Mouse (Mus musculus): ENCODE data around the gene Gfer.
"Not testable (repeated sequence)": the region's sequence is repeated elsewhere in the genome, so short reads cannot be mapped to it uniquely, and the experiment has no call there.

Gene Gfer

GRCm38 (mm10) chr17:24723881-24724180 lies 27.9 kb upstream of the Gfer start:
- in situ Hi-C loops (cut with MboI; ENCODE audit: unreplicated experiment in 2 of 2), result no loop called here

- in situ Hi-C loops (cut with MboI; ENCODE audit: unreplicated experiment in 2 of 2), result no loop called here
Measured at GRCm38 (mm10) chr17:24723122-24723880, 27.3 kb upstream of the Gfer start.

- in situ Hi-C loops (cut with MboI; ENCODE audit: unreplicated experiment in 2 of 2), result no loop called here
Measured at GRCm38 (mm10) chr17:24722220-24722924, 26.4 kb upstream of the Gfer start.

DNA sequence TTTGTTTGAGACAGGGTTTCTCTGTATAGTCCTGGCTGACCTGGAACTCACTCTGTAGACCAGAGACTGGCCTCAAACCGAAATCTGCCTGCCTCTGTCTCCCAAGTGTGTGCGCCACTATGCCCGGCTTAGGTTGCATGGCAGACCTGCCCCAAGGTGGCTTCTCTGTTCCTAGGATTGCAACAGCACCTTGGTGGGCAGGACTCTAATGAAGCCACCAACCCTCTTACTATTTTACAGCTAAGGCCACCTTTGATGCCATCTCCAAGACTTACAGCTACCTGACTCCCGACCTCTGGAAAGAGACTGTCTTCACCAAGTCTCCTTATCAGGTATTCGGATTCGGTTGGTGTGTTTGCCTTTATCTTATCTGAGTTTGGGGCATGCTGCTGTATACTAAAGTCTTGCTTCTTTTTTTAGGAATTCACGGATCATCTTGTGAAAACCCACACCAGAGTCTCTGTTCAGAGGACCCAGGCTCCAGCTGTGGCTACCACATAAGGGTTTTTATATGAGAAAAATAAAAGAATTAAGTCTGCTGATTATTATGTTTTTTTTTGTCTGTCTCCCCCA lies 25.5 kb upstream of the Gfer start:
- in situ Hi-C loops (cut with MboI; ENCODE audit: unreplicated experiment in 2 of 2), result not testable (repeated sequence)

GRCm38 (mm10) chr17:24720616-24721015 lies 24.7 kb upstream of the Gfer start:
- in situ Hi-C loops (cut with MboI; ENCODE audit: unreplicated experiment in 2 of 2), result not testable (repeated sequence)

GRCm38 (mm10) chr17:24719494-24720222 lies 23.7 kb upstream of the Gfer start:
- in situ Hi-C loops (cut with MboI; ENCODE audit: unreplicated experiment in 2 of 2), result no loop called here

DNA sequence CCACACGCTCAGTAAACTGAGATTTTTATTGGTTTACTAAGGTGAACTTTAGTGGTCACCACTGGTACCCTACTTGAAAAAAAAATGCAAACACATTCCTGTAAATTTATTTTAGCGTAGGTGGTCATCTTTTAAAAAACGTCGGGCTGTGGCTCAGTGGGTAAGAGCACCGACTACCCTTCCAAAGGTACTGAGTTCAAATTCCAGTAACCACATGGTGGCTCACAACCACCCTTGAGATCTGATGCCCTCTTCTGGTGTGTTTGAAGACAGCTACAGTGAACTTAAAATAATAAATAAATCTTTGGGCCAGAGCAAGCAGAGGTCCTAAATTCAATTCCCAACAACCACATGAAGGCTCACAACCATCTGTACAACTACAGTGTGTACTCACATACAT lies 23.0 kb upstream of the Gfer start:
- in situ Hi-C loops (cut with MboI; ENCODE audit: unreplicated experiment in 2 of 2), result not testable (repeated sequence)

DNA sequence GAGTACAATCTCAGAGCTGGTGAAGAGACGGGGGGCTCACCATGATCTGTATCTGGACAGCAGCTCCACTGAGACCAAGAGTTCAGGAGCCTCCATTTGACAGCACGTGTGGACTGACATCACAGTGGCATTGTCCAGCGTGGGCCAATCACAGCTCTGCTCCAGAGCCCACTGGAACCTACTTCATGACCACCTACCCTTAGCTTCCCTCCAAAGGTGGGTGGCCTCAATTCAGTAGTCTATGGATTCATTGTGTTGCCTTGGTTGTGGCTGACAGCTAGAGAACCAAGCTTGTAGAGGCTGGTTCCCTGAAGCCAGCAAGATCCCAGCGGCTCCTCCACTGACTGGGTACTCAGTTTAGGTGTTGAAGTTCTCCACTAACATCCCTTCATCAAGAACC lies 22.0 kb upstream of the Gfer start, which contains the start of the genes Rnf151 and Rps2:
TSS of gene Rnf151 (minus strand) at position 121 of the 400 bp plus-strand sequence.
TSS of gene Rps2 (plus strand) at position 174 of the 400 bp plus-strand sequence.
- in situ Hi-C loops (cut with MboI; ENCODE audit: unreplicated experiment in 2 of 2), result no loop called here

- in situ Hi-C loops (cut with MboI; ENCODE audit: unreplicated experiment in 2 of 2), result no loop called here
Measured at GRCm38 (mm10) chr17:24716166-24716682, 20.3 kb upstream of the Gfer start.

DNA sequence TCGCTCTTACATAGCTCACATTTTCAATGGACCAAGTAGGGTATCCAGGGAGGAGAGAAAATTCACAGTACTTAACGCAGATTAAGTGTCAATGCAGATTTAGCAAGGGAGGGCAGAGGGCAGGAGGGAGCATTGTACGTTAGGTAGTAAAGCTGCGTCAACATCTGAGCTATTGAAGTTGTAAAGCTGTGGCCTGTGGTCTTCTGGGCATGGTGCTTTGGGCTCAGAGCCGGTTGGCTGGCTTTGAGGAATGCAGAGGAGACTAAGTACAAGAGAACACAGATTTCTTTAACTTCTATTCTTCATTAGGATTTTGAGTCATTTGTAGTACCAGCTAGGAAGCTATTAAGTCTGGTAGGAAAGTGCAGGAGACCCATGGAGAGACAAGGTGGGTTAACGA lies 19.6 kb upstream of the Gfer start:
- in situ Hi-C loops (cut with MboI; ENCODE audit: unreplicated experiment in 2 of 2), result no loop called here

- in situ Hi-C loops (cut with MboI; ENCODE audit: unreplicated experiment in 2 of 2), result no loop called here
Measured at GRCm38 (mm10) chr17:24708646-24709045, 12.7 kb upstream of the Gfer start.

DNA sequence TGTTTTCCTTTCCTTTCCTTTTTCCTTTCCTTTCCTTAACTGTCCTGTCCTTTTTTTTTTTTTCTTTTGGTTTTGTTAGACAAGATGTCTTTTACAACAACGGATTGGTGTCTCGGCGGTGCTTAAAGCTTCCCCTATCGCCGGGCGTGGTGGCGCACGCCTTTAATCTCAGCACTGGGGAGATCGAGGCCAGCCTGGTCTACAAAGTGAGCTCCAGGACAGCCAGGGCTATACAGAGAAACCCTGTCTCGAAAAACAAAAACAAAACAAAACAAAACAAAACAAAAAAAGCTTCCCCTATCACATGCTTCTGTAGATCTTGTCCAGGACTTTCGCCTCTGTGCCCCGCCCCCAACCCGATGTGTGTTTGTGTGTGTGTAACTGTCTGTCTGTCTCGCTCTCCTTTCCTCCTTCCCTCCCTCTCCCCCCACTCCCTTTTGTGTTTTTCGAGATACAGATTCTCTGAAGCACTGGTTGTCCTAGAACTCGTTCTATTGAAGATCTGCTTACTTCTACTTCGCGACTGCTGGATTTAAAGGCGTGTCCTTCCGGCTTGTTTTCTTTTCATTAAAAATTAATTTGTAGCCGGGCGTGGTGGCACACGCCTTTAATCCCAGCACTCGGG lies 12.0 kb upstream of the Gfer start:
- in situ Hi-C loops (cut with MboI; ENCODE audit: unreplicated experiment in 2 of 2), result no loop called here

- in situ Hi-C loops (cut with MboI; ENCODE audit: unreplicated experiment in 2 of 2), result no loop called here
Measured at GRCm38 (mm10) chr17:24706982-24707800, 11.2 kb upstream of the Gfer start, which contains the start of gene Tbl3. Tbl3 (minus strand) TSS chr17:24707660.

DNA sequence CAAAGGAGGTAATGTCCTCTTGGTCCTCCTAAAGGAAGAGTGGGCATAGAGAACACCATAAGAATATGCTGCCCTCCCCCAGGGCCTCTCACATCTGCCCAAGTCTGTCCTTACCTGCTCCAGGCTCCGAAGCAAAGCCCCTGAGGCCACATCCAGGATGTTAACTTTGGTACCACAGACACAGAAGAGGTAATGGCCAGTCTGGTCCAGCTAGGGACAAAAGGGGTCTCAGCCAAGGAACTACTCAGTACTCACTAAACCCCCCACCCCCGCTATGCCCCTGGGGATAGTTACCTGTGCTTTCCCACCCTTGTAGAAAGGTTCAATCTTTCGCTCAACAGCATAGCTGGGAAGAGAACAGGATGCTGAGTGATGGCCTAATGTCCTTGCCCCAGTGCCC lies 9.9 kb upstream of the Gfer start:
- in situ Hi-C loops (cut with MboI; ENCODE audit: unreplicated experiment in 2 of 2), result no loop called here

- in situ Hi-C loops (cut with MboI; ENCODE audit: unreplicated experiment in 2 of 2), result no loop called here
Measured at GRCm38 (mm10) chr17:24701251-24701650, 5.3 kb upstream of the Gfer start.

GRCm38 (mm10) chr17:24699473-24699872 lies 3.5 kb upstream of the Gfer start:
- in situ Hi-C loops (cut with MboI; ENCODE audit: unreplicated experiment in 2 of 2), result no loop called here

GRCm38 (mm10) chr17:24698715-24699114 lies 2.8 kb upstream of the Gfer start:
- in situ Hi-C loops (cut with MboI; ENCODE audit: unreplicated experiment in 2 of 2), result no loop called here

DNA sequence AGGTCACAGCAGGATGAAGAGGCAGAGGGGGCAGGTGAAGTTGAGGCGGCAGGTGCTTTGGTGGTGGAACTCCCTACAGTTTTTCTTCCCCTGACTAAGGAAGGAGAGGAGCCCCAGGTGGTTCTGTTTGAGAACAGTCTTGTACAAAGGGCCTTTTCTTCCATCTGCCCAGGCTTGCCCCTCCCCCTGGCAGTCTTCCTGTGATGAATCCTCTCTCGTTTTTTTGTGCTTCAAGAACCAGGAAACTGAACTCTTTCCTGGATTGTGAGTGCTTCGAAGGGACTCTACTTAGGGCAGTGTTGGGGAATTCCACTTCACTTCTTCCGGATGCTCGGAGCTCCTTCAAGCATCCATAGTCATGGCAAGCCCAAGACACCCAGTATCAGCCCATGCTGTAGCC lies 2.0 kb upstream of the Gfer start:
- in situ Hi-C loops (cut with MboI; ENCODE audit: unreplicated experiment in 2 of 2), result no loop called here

GRCm38 (mm10) chr17:24695326-24696010 lies 488 bp downstream of the Gfer start:
- in situ Hi-C loops (cut with MboI; ENCODE audit: unreplicated experiment in 2 of 2), result no loop called here

All from v-Abl transformed pro-B cells (cell line).